Mouse (Mus musculus) CH12.LX (cell line): Measurements from ENCODE around the gene Eps15l1. TPM values are rescaled to one million over a fixed set of nuclear protein-coding genes. Genes with fewer than 3 reads are reported as not detected.

ENCODE experiments used
- DNase-seq: peaks from one replicate; pipeline ENCODE4 v3.0.0-alpha.2; 2013; ENCODE audit errors: extremely low read depth
- H3K27ac ChIP-seq: 2 replicates; pipeline ENCODE4 v1.5.1; 2012; ENCODE audit warnings: low read depth, mild to moderate bottlenecking, control low read depth, moderate library complexity; ENCODE audit not compliant: insufficient read depth
- H3K27me3 ChIP-seq: replicated peaks from 2 replicates; pipeline ENCODE3; 2012; ENCODE audit warnings: inconsistent platforms
- H3K36me3 ChIP-seq, 2 experiments: replicated peaks in 1 of 2; 2 replicates each; pipeline versions ENCODE3 to v1.6.1; 2012; ENCODE audit warnings: inconsistent platforms in 1 of 2, low read length in 1 of 2, mild to moderate bottlenecking in 1 of 2, mixed read lengths in 1 of 2, moderate library complexity in 1 of 2; ENCODE audit not compliant: control insufficient read depth in 1 of 2, insufficient read depth in 1 of 2
- H3K4me1 ChIP-seq, 2 experiments: 2 replicates each; pipeline ENCODE4 v1.6.1; 2012; ENCODE audit warnings: inconsistent platforms in 1 of 2, moderate library complexity in 1 of 2; ENCODE audit not compliant: insufficient read depth in 2 of 2, control insufficient read depth in 1 of 2
- H3K4me2 ChIP-seq: 2 replicates; pipeline ENCODE4 v1.6.1; 2012; ENCODE audit warnings: low read depth, mild to moderate bottlenecking, control low read depth; ENCODE audit not compliant: poor library complexity, insufficient read depth, severe bottlenecking
- H3K4me3 ChIP-seq, 3 experiments: fragments of 150-350 bp in 1 of 3; sonication (generic) in 1 of 3; replicated peaks in 1 of 3; 2 replicates each; pipeline versions ENCODE3 to v1.5.1; 2011 to 2012; ENCODE audit warnings: low read depth in 2 of 3, low read length in 2 of 3, mild to moderate bottlenecking in 2 of 3, moderate library complexity in 2 of 3, control low read depth in 1 of 3, improper control_type of control experiment in 1 of 3, inconsistent platforms in 1 of 3, mixed read lengths in 1 of 3; ENCODE audit not compliant: poor library complexity in 1 of 3
- H3K79me2 ChIP-seq: replicated peaks from 2 replicates; pipeline ENCODE4 v1.6.1; 2012; ENCODE audit warnings: mild to moderate bottlenecking, moderate library complexity; ENCODE audit not compliant: control insufficient read depth, poor library complexity, insufficient read depth, severe bottlenecking; ENCODE audit errors: extremely low read depth
- H3K9ac ChIP-seq: 2 replicates; pipeline ENCODE4 v1.6.1; 2012; ENCODE audit warnings: low read depth, mild to moderate bottlenecking, control low read depth, moderate library complexity; ENCODE audit not compliant: insufficient read depth
- H3K9me3 ChIP-seq: replicated peaks from 2 replicates; pipeline ENCODE3; 2012; ENCODE audit warnings: low read length, inconsistent platforms, mixed read lengths
- BHLHE40 ChIP-seq: IDR thresholded peaks from 2 replicates; pipeline ENCODE4 v1.6.1; 2011; ENCODE audit warnings: mild to moderate bottlenecking, low read depth, low read length, improper control_type of control experiment
- CHD2 ChIP-seq: IDR thresholded peaks from 2 replicates; pipeline ENCODE4 v1.6.1; 2011; ENCODE audit warnings: low read length, improper control_type of control experiment
- E2F4 ChIP-seq: IDR thresholded peaks from 2 replicates; pipeline ENCODE4 v1.6.1; 2011; ENCODE audit warnings: low read depth, low read length, improper control_type of control experiment; ENCODE audit not compliant: insufficient replicate concordance
- ETS1 ChIP-seq: conservative IDR thresholded peaks from 2 replicates; pipeline ENCODE4 v1.6.1; 2012; ENCODE audit warnings: low read depth, mild to moderate bottlenecking, inconsistent platforms, low read length, improper control_type of control experiment, moderate library complexity
- KAT2A ChIP-seq: IDR thresholded peaks from 2 replicates; pipeline ENCODE4 v1.6.1; 2012; ENCODE audit warnings: low read length, improper control_type of control experiment, inconsistent platforms; ENCODE audit not compliant: insufficient replicate concordance
- MAX ChIP-seq: IDR thresholded peaks from 2 replicates; pipeline ENCODE4 v1.6.1; 2011; ENCODE audit warnings: low read length, improper control_type of control experiment
- MEF2A ChIP-seq: IDR thresholded peaks from 2 replicates; pipeline ENCODE4 v1.6.1; 2014; ENCODE audit warnings: low read depth, mild to moderate bottlenecking, inconsistent platforms, low read length, improper control_type of control experiment, borderline replicate concordance
- POLR2A ChIP-seq: IDR thresholded peaks from 2 replicates; pipeline ENCODE4 v1.6.1; 2011; ENCODE audit warnings: low read depth, mild to moderate bottlenecking, improper control_type of control experiment, low read length
- POLR2AphosphoS2 ChIP-seq: IDR thresholded peaks from 2 replicates; pipeline ENCODE4 v1.6.1; 2011; ENCODE audit warnings: low read depth, low read length, improper control_type of control experiment
- SIN3A ChIP-seq: IDR thresholded peaks from 2 replicates; pipeline ENCODE4 v1.6.1; 2012; ENCODE audit warnings: low read length, improper control_type of control experiment, inconsistent platforms
- USF1 ChIP-seq: IDR thresholded peaks from 2 replicates; pipeline ENCODE4 v1.6.1; 2014; ENCODE audit warnings: low read depth, mild to moderate bottlenecking, inconsistent platforms, low read length, improper control_type of control experiment
- dilution Hi-C: fragments of 300-500 bp; cut with MboI; formaldehyde crosslinking; loops from 2 replicates; pipeline ENCODE4 v1.14.3; 2020; ENCODE audit warnings: low sequenced_read_pairs; ENCODE audit not compliant: extremely low pct_unique_long_range_greater_than_20kb, extremely low pct_ligation_motif_present
- in situ Hi-C: fragments of 300-500 bp; cut with MboI; formaldehyde crosslinking; loops from 3 replicates; pipeline ENCODE4 v1.14.3; 2019; ENCODE audit warnings: low sequenced_read_pairs, low pct_ligation_motif_present, low pct_unique_long_range_greater_than_20kb, mixed read lengths
- polyA plus RNA-seq: library from polyadenylated mRNA; unstranded; fragments of >175 nt; gene quantifications from 2 replicates; pipeline ENCODE4 v1.2.1, GENCODE M21; 2012; ENCODE audit warnings: low read depth; ENCODE audit not compliant: insufficient read length
- total RNA-seq, 2 experiments: library from RNA; depleted of rRNA; stranded (reverse); fragments of 300-350 nt in 1 of 2; fragments of >200 nt in 1 of 2; gene quantifications; 2 replicates each; pipeline ENCODE4 v1.2.3; 2012 to 2014

Gene Eps15l1
- total and polyA plus RNA-seq, 3 experiments: 21.7 to 49.4 (median 25.6) TPM

DNA sequence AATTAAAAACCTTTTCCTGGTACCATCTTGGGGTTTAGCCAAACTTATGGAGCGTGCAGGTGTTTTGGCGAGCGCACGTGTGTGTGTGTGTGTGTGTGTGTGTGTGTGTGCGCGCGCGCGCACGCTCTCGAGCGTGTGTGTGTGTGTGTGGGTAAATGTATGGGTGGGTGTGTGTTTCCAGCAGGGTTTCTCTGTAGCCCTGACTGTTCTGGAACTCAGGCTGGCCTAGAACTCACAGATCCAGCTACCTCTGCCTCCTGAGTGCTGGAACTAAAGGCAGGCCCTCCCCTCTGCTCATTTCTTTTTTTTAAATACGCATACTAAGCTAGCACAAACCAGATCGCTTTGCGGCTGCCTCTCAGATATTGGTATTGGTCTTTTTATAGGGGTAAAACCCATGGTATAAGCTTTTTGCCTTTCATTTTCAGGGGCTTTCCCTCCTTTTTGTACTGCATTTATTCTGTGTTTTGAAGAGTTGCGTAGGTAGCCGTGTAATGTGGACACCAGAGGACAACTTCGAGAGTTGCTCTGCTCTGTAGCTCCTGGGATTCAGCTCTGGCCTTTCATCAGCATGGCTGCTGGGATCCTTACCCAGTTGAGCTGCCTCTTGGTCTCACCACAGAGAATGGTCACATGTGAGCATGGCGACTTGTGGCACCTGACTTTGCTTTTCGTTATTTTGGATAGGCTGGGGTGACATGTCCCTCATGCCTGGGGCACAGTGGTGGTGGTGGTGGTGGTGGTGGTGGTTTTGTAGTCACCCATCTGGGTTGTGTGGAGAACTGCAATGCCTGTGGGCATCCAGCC lies 99.4 kb downstream of the Eps15l1 start:
- no peak overlapping the region for H3K9ac ChIP-seq
- H3K27ac ChIP-seq: no peak overlapping the region
- H3K4me3 ChIP-seq: peak overlapping the region in 1 of 3 experiments; percentile 27
- H3K4me2 ChIP-seq: peak overlapping the region; percentile 69
- H3K79me2 ChIP-seq: no peaks in the 10 kb centered on the region
- DNase-seq: no peak
- TF ChIP-seq BHLHE40: peak; percentile 74
- no peak for TF ChIP-seq ETS1
- TF ChIP-seq MAX: 0 out of 2 replicates have a peak, but pooled peaks have one; percentile 7
- TF ChIP-seq USF1: no peak
- TF ChIP-seq POLR2AphosphoS2: no peak
- TF ChIP-seq KAT2A: no peak
- TF ChIP-seq SIN3A: no peak
- no peak for TF ChIP-seq MEF2A
- in situ Hi-C loops: no loop called here
- H3K27me3 ChIP-seq: peaks cover 2% of the 10 kb centered on the region
- dilution Hi-C loops: no loop called here
- H3K9me3 ChIP-seq: peaks cover 20% of the 10 kb centered on the region
- H3K4me1 ChIP-seq: peaks cover 21 to 63% of the 10 kb centered on the region in 2 experiments
- H3K36me3 ChIP-seq: peaks cover 0 to 2% of the 10 kb centered on the region in 2 experiments

DNA sequence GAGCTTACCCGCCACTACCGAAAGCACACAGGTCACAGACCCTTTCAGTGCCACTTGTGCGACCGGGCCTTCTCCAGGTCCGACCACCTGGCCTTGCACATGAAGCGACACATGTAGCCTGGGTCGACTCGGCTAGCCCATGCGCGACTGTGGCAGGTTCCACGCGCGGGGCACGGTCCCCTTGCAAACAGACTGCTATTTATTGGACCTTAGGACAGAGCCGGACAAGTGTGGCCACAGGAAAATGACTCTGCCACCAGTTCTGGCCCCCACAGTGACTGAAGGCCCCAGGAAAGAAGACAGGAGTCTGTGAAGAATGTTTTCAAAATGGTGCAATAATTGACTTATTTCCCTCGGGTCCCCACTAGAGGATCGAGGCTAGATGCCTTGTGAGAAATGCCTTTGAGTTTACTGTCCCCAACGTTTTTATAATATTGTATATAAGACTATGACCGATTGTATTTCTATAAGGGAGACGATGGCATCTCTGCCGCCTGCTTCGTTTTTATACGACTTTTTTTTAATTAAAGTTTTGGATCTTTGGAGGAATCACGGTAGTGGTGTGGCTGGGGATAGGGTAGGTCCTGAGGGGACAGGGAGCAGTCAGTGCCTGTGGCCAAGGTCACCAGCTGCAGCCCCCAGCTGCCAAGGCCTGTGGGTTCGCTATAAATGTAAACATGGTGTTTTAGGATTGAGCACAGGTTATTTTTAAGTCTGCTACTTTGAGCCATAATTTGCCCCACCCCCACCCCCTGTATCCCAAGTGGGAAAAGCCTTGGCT lies 100.3 kb downstream of the Eps15l1 start:
- H3K9ac ChIP-seq: no peak overlapping the region
- no peak overlapping the region for H3K27ac ChIP-seq
- H3K4me1 ChIP-seq: peaks cover 21 to 70% of the 10 kb centered on the region in 2 experiments
- H3K9me3 ChIP-seq: peaks cover 20% of the 10 kb centered on the region
- DNase-seq: no peak
- no peak overlapping the region for H3K4me2 ChIP-seq
- no peak overlapping the region for H3K4me3 ChIP-seq
- dilution Hi-C loops: no loop called here
- TF ChIP-seq USF1: no peak
- TF ChIP-seq KAT2A: no peak
- no peak for TF ChIP-seq POLR2A
- no peak for TF ChIP-seq E2F4
- no peak for TF ChIP-seq CHD2
- TF ChIP-seq, all 38 proteins: peak for 0
- Histone ChIP-seq H3K36me3 (peaks cover 0 to 2% of the 10 kb centered on the region in 2 experiments), H3K27me3 (peaks cover 2% of the 10 kb centered on the region), H3K79me2 (no peaks in the 10 kb centered on the region)
- in situ Hi-C loops: no loop called here
